Mouse (Mus musculus) lung, embryonic 16.5 days (tissue): ENCODE measurements at regions not wholly inside any gene's neighbourhood (a gene's known extent, or its start where the extent isn't known, plus 50 kb on each side); places are given as distances from the start of the nearest gene placed in this dataset.

Source experiments
- ATAC-seq: fragments of 200-750 bp; cut with Nextera tagmentation; 2 replicates; pipeline ENCODE4 v1.8.0; 2017; ENCODE audit warnings: low read depth, mild to moderate bottlenecking, moderate library complexity
- H3K27ac ChIP-seq: fragments of 300-500 bp; sonication (generic); 2 replicates; pipeline ENCODE4 v1.5.1; 2014; ENCODE audit warnings: mild to moderate bottlenecking, control low read depth, low read length
- H3K27me3 ChIP-seq: fragments of 300-500 bp; sonication (generic); 2 replicates; pipeline ENCODE4 v1.6.1; 2014; ENCODE audit warnings: low read depth, low read length, mixed read lengths; ENCODE audit not compliant: control insufficient read depth, insufficient read depth
- H3K36me3 ChIP-seq: fragments of 300-500 bp; sonication (generic); 2 replicates; pipeline ENCODE4 v1.6.1; 2014; ENCODE audit warnings: low read length; ENCODE audit not compliant: control insufficient read depth, insufficient read depth
- H3K4me1 ChIP-seq: fragments of 300-500 bp; sonication (generic); replicated peaks from 2 replicates; pipeline ENCODE4 v1.6.1; 2014; ENCODE audit warnings: low read length, mixed read lengths; ENCODE audit not compliant: control insufficient read depth, insufficient read depth
- H3K4me2 ChIP-seq: fragments of 300-500 bp; sonication (generic); 2 replicates; pipeline ENCODE4 v1.6.1; 2014; ENCODE audit warnings: low read depth, low read length, control low read depth
- H3K4me3 ChIP-seq: fragments of 300-500 bp; sonication (generic); 2 replicates; pipeline ENCODE4 v1.5.1; 2014; ENCODE audit warnings: mild to moderate bottlenecking, low read length, control low read depth
- H3K9ac ChIP-seq: fragments of 300-500 bp; sonication (generic); 2 replicates; pipeline ENCODE4 v1.6.1; 2014; ENCODE audit warnings: low read length, control low read depth
- H3K9me3 ChIP-seq: fragments of 300-500 bp; sonication (generic); 2 replicates; pipeline ENCODE4 v1.6.1; 2016; ENCODE audit warnings: low read length; ENCODE audit not compliant: control insufficient read depth
- WGBS: fragments of 180-500 bp; shearing (Covaris S2); extraction: QIAGEN DNeasy Blood & Tissue Kit; methylation state at CpG from one replicate; pipeline ENCODE4 v1.1.7; 2014; 5-methylcytosine and 5-hydroxymethylcytosine counted together

DNA sequence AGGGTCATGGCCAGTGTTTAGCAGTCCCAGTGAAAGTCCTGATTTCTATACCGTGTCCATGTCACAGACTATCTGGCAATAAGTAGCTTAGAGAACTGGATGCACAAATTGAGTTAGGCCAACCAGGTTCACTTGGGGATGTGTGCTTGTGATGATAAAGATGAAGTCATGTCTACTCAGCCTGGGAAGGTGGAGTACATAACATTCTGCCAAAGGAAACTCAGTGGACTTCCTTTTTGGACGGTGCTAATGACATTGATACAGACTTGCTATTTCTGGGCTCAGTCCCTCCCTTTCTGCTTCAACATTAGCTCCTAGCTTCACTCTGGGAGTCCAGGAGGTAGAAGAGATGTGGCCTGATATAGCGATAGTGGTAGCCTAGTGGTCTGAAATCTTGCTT lies 240.7 kb upstream of the Tbx18 start:
- no peaks in the 10 kb centered on the region for H3K27me3 ChIP-seq
- H3K4me1 ChIP-seq: no peaks in the 10 kb centered on the region
- no peak overlapping the region for H3K9ac ChIP-seq
- no peak overlapping the region for H3K4me2 ChIP-seq
- no peaks in the 10 kb centered on the region for H3K36me3 ChIP-seq
- WGBS: 87% methylated on average over 3 of the region's 3 CpGs
- H3K4me3 ChIP-seq: no peak overlapping the region
- no peaks in the 10 kb centered on the region for H3K9me3 ChIP-seq
- H3K27ac ChIP-seq: no peak overlapping the region
- no peak for ATAC-seq

DNA sequence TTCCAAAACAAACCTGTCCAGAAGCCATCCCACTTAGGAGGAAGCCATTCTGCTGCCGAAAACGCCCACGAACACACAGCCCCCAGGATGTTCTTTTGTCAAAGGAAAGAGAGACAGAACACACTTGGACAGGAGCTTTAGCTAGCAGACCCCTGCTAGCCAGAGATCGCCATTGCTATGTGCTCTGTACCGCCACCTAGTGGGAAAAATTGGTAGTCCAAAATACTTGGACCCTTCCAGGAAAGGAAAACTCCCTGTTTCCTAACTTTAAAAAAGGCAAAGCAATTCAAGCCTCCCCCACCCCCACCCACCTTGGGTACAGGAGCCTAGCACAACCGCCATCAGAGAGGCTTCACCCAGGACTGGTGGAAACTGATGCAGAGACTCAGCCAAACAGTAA lies 242.5 kb upstream of the Tbx18 start:
- no peaks in the 10 kb centered on the region for H3K27me3 ChIP-seq
- 48% methylated on average over 6 of the region's 6 CpGs for WGBS
- H3K4me1 ChIP-seq: no peaks in the 10 kb centered on the region
- no peak overlapping the region for H3K27ac ChIP-seq
- H3K4me2 ChIP-seq: no peak overlapping the region
- H3K9me3 ChIP-seq: no peaks in the 10 kb centered on the region
- no peak overlapping the region for H3K4me3 ChIP-seq
- H3K9ac ChIP-seq: no peak overlapping the region
- no peak for ATAC-seq
- H3K36me3 ChIP-seq: no peaks in the 10 kb centered on the region

DNA sequence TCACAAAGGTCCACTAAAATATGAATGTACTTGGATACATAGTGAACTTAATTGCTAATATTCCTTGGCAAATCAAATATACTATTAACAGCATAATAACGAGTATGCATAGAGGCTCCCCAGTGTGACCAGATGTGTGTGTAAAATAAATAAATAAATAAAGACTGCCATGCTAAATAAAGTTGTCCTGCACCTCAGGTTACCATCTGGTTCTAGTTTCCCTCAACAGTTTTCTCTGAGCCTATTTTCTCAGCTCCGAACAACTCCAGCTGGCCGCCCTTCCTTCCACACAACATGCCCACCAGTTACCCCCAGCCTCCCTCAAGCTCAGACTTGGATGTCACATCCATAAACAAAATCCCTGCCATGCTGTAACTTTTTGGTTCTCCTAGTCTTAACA lies 253.8 kb upstream of the Tbx18 start:
- WGBS: 55% methylated on average over 3 of the region's 3 CpGs
- ATAC-seq: no peak

DNA sequence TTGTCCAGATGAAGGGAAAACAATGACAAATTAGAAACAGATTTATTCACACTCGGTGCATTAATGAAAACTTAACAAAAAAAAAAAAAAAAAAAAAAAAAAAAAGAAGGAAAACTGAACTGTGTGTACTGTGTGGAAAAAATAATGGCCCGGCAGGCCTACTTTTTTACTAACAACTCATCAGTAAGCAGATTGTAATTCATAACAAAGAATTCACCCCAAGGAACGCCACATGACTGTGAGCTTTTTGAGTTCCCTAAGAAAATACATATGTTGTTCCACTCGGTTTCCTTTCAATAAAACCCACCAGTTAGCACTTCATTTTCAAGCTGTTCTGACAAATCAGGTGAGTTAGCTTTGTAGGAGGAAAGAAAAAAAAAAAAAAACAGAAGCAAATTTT lies 254.4 kb upstream of the Tbx18 start:
- Histone ChIP-seq H3K9ac (no peak overlapping the region), H3K27me3 (no peaks in the 10 kb centered on the region), H3K4me1 (no peaks in the 10 kb centered on the region), H3K27ac (no peak overlapping the region), H3K9me3 (no peaks in the 10 kb centered on the region), H3K36me3 (no peaks in the 10 kb centered on the region), H3K4me3 (no peak overlapping the region), H3K4me2 (no peak overlapping the region)
- 45% methylated on average over 4 of the region's 4 CpGs for WGBS
- ATAC-seq: 0 out of 2 replicates have a peak, but pooled peaks have one; percentile 43

More for the DNA sequence above, 253.8 kb upstream of the Tbx18 start:
- Histone ChIP-seq H3K4me1 (no peaks in the 10 kb centered on the region), H3K9me3 (no peaks in the 10 kb centered on the region), H3K27me3 (no peaks in the 10 kb centered on the region), H3K9ac (no peak overlapping the region), H3K4me3 (no peak overlapping the region), H3K27ac (no peak overlapping the region), H3K36me3 (no peaks in the 10 kb centered on the region), H3K4me2 (no peak overlapping the region)

DNA sequence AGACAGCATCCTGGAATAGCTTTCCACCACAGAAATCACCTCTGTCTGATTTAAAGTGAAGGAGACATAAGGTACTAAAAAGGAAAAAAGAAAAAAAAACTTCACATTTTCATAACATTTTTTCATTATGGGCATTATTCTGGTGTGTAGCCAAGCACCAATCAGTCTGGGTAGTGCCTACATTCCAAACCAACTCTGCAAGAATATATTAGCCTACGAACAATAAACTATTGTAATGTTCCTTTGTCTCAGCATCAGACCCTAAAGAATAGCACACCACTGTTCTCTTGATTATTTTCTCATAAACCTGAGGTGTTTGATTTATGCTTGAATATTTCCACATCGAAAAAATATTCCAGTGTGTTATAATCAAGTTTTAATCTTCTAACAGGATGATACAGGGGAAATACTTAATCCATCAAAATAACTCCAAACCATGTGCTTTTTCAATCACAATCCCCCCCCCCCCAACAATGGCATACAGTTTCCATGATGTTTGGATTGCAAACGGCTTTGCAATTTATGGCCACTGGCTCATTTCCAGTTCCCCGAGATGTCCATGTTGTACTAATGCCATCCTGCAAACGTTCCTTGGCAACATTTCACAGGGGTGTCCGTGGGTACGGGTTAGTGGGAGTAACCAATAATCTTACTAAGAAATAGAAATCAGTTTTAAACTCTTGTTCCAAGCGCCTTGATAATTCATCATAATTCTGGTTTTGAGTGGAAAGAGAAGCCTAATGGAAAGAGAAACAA lies 275.1 kb upstream of the Tbx18 start:
- no peaks in the 10 kb centered on the region for H3K4me1 ChIP-seq
- ATAC-seq: no peak
- H3K9ac ChIP-seq: no peak overlapping the region
- no peak overlapping the region for H3K4me2 ChIP-seq
- 66% methylated on average over 8 of the region's 8 CpGs for WGBS
- no peak overlapping the region for H3K4me3 ChIP-seq
- no peaks in the 10 kb centered on the region for H3K27me3 ChIP-seq
- H3K36me3 ChIP-seq: no peaks in the 10 kb centered on the region
- no peaks in the 10 kb centered on the region for H3K9me3 ChIP-seq
- H3K27ac ChIP-seq: no peak overlapping the region

DNA sequence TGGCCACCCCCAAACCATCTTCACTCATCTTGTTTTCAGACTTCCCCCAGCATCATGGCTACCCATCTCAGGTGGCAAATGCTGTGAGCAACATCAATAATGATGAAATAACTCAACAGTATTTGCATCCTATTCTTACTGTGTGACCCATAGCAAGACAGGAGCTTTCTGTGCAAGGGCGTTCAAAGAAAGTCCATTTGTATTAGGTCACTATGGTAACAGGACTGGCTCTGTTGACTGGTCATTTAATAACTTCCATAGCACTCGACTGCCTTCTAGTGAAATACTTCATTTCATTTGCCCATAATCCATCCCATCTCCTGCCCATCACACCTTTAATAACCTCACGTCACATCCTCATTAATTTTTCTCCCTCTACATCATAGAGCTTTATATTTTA lies 292.7 kb upstream of the Tbx18 start:
- Histone ChIP-seq H3K36me3 (no peaks in the 10 kb centered on the region), H3K4me2 (no peak overlapping the region), H3K9ac (no peak overlapping the region), H3K4me3 (no peak overlapping the region), H3K4me1 (no peaks in the 10 kb centered on the region), H3K27ac (no peak overlapping the region), H3K27me3 (no peaks in the 10 kb centered on the region), H3K9me3 (no peaks in the 10 kb centered on the region)
- no peak for ATAC-seq
- 58% methylated on average over 3 of the region's 3 CpGs for WGBS

DNA sequence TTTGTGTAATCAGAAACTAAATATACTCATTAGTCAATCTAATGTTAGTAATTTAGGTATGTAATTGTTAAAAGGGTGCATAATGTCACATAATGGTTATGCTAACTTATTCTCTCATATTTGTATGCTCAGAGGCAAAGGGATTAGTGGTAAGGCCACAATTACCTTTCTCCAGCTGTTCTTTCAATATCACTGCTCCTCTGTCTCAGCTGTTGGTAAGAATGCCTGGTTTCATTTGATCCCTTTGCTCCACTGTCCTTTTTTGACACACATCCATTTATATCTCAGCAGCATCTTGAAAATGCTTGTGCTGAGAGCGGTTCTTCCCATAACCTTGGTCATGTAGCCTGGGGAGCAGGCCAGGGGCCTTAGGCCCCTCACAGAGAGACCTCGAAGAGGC lies 294.9 kb upstream of the Tbx18 start:
- no peaks in the 10 kb centered on the region for H3K9me3 ChIP-seq

DNA sequence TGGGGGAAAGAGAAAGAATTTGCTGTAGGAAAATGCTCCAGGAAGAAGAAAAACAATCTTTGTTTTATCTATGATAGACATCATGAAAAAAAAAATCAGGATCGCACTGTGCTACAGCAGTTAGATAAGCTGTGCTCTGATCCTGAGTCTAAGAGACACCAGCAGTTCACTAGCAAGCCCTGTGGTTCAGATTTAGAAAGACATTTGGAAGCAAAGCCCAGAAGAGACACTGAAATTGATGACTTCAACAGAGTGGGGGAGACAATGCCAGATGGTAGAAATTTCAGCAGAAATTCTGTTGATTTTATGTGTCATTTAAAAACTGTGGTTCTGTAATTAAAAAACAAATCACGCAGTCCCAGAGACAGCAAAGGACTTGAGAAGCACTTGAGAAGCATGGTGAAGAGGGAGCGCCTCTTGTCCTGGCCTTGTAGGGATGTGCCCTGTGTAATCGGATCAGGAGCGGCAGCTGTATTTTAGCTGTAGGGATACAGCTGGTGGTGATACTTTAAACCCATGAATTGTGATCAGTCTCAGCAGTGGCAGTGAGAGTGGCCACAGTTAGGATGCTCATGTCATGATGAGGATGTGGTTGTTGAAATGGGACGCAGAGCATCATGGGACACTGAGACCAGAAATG lies 296.4 kb upstream of the Nt5e start:
- no peak for ATAC-seq
- Histone ChIP-seq H3K36me3 (no peaks in the 10 kb centered on the region), H3K9me3 (no peaks in the 10 kb centered on the region), H3K27me3 (no peaks in the 10 kb centered on the region), H3K27ac (no peak overlapping the region), H3K4me3 (no peak overlapping the region), H3K9ac (no peak overlapping the region), H3K4me2 (no peak overlapping the region), H3K4me1 (no peaks in the 10 kb centered on the region)
- WGBS: 77% methylated on average over 6 of the region's 6 CpGs

More for the DNA sequence above, 294.9 kb upstream of the Tbx18 start:
- Histone ChIP-seq H3K4me3 (no peak overlapping the region), H3K27me3 (no peaks in the 10 kb centered on the region), H3K27ac (no peak overlapping the region), H3K4me1 (no peaks in the 10 kb centered on the region), H3K4me2 (no peak overlapping the region), H3K9ac (no peak overlapping the region), H3K36me3 (no peaks in the 10 kb centered on the region)
- 70% methylated on average over 2 of the region's 2 CpGs for WGBS
- no peak for ATAC-seq

DNA sequence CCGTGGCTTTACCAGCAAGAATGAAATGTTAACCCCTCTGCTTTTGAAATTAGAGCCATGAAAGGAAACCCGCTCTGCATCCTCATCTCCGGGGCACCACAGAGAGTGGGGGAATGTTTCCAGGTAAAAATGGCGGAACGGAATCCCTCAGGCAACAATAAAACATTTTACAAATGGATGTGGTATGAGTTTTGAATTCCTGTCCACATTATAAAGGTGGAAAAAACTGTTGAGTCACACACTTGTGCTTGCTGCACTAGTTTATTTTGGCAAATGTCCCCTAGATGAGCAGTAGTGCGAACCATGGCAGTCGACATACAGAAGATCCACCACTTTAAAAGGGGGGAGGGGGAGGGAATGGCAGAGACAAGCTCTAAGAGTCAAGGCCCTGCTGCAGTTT lies 289.4 kb upstream of the Nt5e start:
- WGBS: 83% methylated on average over 7 of the region's 7 CpGs
- no peak overlapping the region for H3K27ac ChIP-seq
- H3K4me2 ChIP-seq: no peak overlapping the region
- ATAC-seq: no peak
- no peaks in the 10 kb centered on the region for H3K9me3 ChIP-seq
- H3K27me3 ChIP-seq: no peaks in the 10 kb centered on the region
- no peak overlapping the region for H3K4me3 ChIP-seq
- H3K9ac ChIP-seq: no peak overlapping the region
- no peaks in the 10 kb centered on the region for H3K36me3 ChIP-seq
- H3K4me1 ChIP-seq: no peaks in the 10 kb centered on the region
